Comparison of ENCODE assay signal across 8 mouse cellular contexts in the genomic region with DNA sequence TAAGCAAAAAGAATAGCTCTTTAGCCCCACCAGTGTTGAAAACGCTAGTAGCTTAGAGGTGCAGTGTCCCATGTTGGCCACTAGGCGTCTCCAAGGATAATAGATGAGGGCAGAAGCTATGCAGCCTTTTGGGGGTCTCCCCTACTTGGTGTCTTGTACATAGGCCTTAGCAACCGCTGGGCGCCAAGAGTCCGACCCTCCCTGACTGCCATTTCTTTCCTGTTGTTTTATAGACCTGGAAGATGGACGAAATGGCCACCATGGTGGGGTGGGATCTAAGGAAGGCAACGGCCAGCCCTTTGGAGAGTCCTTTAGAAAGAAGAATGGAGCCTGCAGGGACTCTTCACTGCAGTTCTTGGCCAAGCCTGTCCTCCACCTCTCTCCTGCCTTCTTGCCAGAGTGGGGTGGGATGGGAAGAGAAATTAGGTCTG. TPM values are rescaled to one million over a fixed set of nuclear protein-coding genes. Genes with fewer than 3 reads are reported as not detected.
DNase-seq lines count a peak whose midpoint lies in the region; ATAC-seq and TF ChIP-seq lines count a peak whose summit lies in the region.

No protein-coding gene starts in this region.

- H3K27ac ChIP-seq in embryonic fibroblast, embryonic 13.5 days (ENCODE audit: insufficient read depth, low read length), result peak overlapping the region; percentile 33; the same call in 1 of the 2 replicates
- H3K27ac ChIP-seq in macrophage, result peak overlapping the region; percentile 100

- peaks cover 5% of the 10 kb centered on the region for H3K4me1 ChIP-seq in embryonic fibroblast, embryonic 13.5 days (ENCODE audit: control insufficient read depth, insufficient read depth, low read length)

- 11% methylated on average over 7 of the region's 7 CpGs for WGBS in macrophage (ENCODE audit: missing documents)

- DNase-seq in cerebellum, adult 11-12 months, result no peak
- DNase-seq in adrenal gland, postnatal 25 days, result peak; percentile 24
- peak; percentile 83 to 84 for DNase-seq in heart, postnatal 10 days
- DNase-seq in layer of hippocampus, postnatal 25 days (ENCODE audit: extremely low spot score in 1 of 2, low spot score in 1 of 2), result peak; percentile 31 to 45
- peak; percentile 57 for DNase-seq in right cerebral cortex, postnatal 25 days

- peak; percentile 30; the same call in 1 of the 2 replicates for TF ChIP-seq CTCF in embryonic fibroblast, embryonic 13.5 days (IDR thresholded peaks at IDR 0.05; ENCODE audit: borderline replicate concordance, insufficient read depth, low read length)

- intact Hi-C loops in heart, postnatal 10 days (cut with DNase I), result loop anchor here (2.0 to 10.0 kb wide), 5 partner anchors 124 to 397 kb away; a partner anchor contains a TSS

- 0 out of 2 replicates have a peak, but pooled peaks have one; percentile 13 for ATAC-seq in cerebellum, adult (ENCODE audit: insufficient number of reproducible peaks, low FRiP score, low TSS enrichment)

- H3K36me3 ChIP-seq in macrophage (ENCODE audit: inconsistent target), result no peaks in the 10 kb centered on the region

- no peak; the same call in 1 of the 2 replicates for TF ChIP-seq POLR2A in embryonic fibroblast, embryonic 13.5 days (IDR thresholded peaks at IDR 0.05; ENCODE audit: low read depth, low read length)

- H3K79me2 ChIP-seq in macrophage (ENCODE audit: inconsistent target), result peaks cover 26% of the 10 kb centered on the region

- H3K4me3 ChIP-seq in embryonic fibroblast, embryonic 13.5 days (ENCODE audit: insufficient read depth, low read length), result no peak overlapping the region
- H3K4me3 ChIP-seq in macrophage (ENCODE audit: inconsistent target), result peak overlapping the region; percentile 99

RNA-seq across cellular contexts. Expression of a gene that starts 1.9 kb away (rescaled TPM):
- 83.0 and 111 TPM in 2 replicates for total RNA-seq in adrenal gland, postnatal 25 days (2021)
- 21.9 and 23.8 TPM in 2 replicates for polyA plus RNA-seq in embryonic fibroblast, embryonic 13.5 days (2011; ENCODE audit: insufficient read length, low read depth, missing spikeins)
- 10 to 100 TPM; 90.2 to 95.2 TPM for total RNA-seq in heart, postnatal 10 days (2021)
- total RNA-seq in layer of hippocampus, postnatal 25 days (2021), result 10 to 100 TPM; 29.6 to 30.6 TPM
- total RNA-seq in macrophage (2018; cell fraction: chromatin; rRNA removed), result 100 to 1,000 TPM in 24 of 26 experiments, 10 to 100 TPM in 2; 86.8 to 665 (median 236) TPM
- total RNA-seq in macrophage (2018; cell fraction: cytosol; rRNA removed), result 1,000 to 10,000 TPM in 6 of 26 experiments, 100 to 1,000 TPM in 20; 397 to 1,306 (median 691) TPM
- total RNA-seq in macrophage (2018; cell fraction: nucleus; rRNA removed), result 1,000 to 10,000 TPM in 3 of 26 experiments, 100 to 1,000 TPM in 23; 221 to 1,223 (median 655) TPM
- 386 to 676 TPM (median 674 TPM) in 3 replicates for polyA plus RNA-seq in macrophage (2018)
